Mouse (Mus musculus) neutrophil, adult 5-6 weeks (primary cell): ENCODE data around the gene 1700018F24Rik. TPM values are rescaled to one million over a fixed set of nuclear protein-coding genes. Genes with fewer than 3 reads are reported as not detected.
"Not testable (repeated sequence)": the region's sequence is repeated elsewhere in the genome, so short reads cannot be mapped to it uniquely, and the experiment has no call there.

ENCODE experiments used
- ATAC-seq: fragments of 151-379, 151-347 bp; 2 replicates; pipeline ENCODE4 v1.8.0; 2017; ENCODE audit warnings: mild to moderate bottlenecking, moderate TSS enrichment; ENCODE audit not compliant: insufficient number of reproducible peaks, poor library complexity, low FRiP score, severe bottlenecking; ENCODE audit errors: extremely low read depth
- total RNA-seq: library from RNA; stranded (forward); fragments of 200-1000 nt; gene quantifications from 2 replicates; pipeline ENCODE4 v1.2.3, GENCODE M21; 2017

Gene 1700018F24Rik
- total RNA-seq: not detected in 2 replicates

GRCm38 (mm10) chr5:145042690-145043089 is at the start of gene 1700018F24Rik:
Gene 1700018F24Rik, plus strand, starts transcription at chr5:145042990.
- ATAC-seq: not testable (repeated sequence)

- no peak for ATAC-seq
Observed at GRCm38 (mm10) chr5:144998491-144998890, 44.3 kb upstream of the 1700018F24Rik start.

GRCm38 (mm10) chr5:145003362-145003761 is 39.4 kb upstream of the 1700018F24Rik start:
- ATAC-seq: no peak

- no peak for ATAC-seq
Observed at GRCm38 (mm10) chr5:145004495-145004894, 38.3 kb upstream of the 1700018F24Rik start.

- ATAC-seq: no peak
Observed at GRCm38 (mm10) chr5:145005596-145005995, 37.2 kb upstream of the 1700018F24Rik start.

- ATAC-seq: no peak
Observed at GRCm38 (mm10) chr5:145008878-145009659, 33.7 kb upstream of the 1700018F24Rik start.

- ATAC-seq: no peak
Observed at GRCm38 (mm10) chr5:145014278-145014677, 28.5 kb upstream of the 1700018F24Rik start.

- not testable (repeated sequence) for ATAC-seq
Observed at GRCm38 (mm10) chr5:145016761-145017160, 26.0 kb upstream of the 1700018F24Rik start.

GRCm38 (mm10) chr5:145020254-145020653 is 22.5 kb upstream of the 1700018F24Rik start:
- ATAC-seq: not testable (repeated sequence)

GRCm38 (mm10) chr5:145020712-145021111 is 22.1 kb upstream of the 1700018F24Rik start:
- ATAC-seq: not testable (repeated sequence)

- not testable (repeated sequence) for ATAC-seq
Observed at GRCm38 (mm10) chr5:145030476-145030875, 12.3 kb upstream of the 1700018F24Rik start.

- not testable (repeated sequence) for ATAC-seq
Observed at GRCm38 (mm10) chr5:145032391-145032790, 10.4 kb upstream of the 1700018F24Rik start, which contains the start of gene Gm4871. Gene Gm4871, minus strand, starts transcription at chr5:145032754.

GRCm38 (mm10) chr5:145041628-145042027 is 1.2 kb upstream of the 1700018F24Rik start:
- no peak for ATAC-seq

GRCm38 (mm10) chr5:145054187-145054586 is 11.4 kb downstream of the 1700018F24Rik start:
- ATAC-seq: not testable (repeated sequence)

GRCm38 (mm10) chr5:145057907-145058306 is 15.1 kb downstream of the 1700018F24Rik start:
- no peak for ATAC-seq

- no peak for ATAC-seq
Observed at GRCm38 (mm10) chr5:145058722-145059121, 15.9 kb downstream of the 1700018F24Rik start.

GRCm38 (mm10) chr5:145059524-145059923 is 16.7 kb downstream of the 1700018F24Rik start:
- no peak for ATAC-seq

GRCm38 (mm10) chr5:145064765-145065340 is 22.1 kb downstream of the 1700018F24Rik start:
- ATAC-seq: no peak

- ATAC-seq: no peak
Observed at GRCm38 (mm10) chr5:145068863-145069262, 26.1 kb downstream of the 1700018F24Rik start.

- peak; percentile 72 for ATAC-seq
Observed at GRCm38 (mm10) chr5:145069707-145070106, 26.9 kb downstream of the 1700018F24Rik start.
